27 mouse cellular contexts compared by ENCODE assay signal in the genomic region with DNA sequence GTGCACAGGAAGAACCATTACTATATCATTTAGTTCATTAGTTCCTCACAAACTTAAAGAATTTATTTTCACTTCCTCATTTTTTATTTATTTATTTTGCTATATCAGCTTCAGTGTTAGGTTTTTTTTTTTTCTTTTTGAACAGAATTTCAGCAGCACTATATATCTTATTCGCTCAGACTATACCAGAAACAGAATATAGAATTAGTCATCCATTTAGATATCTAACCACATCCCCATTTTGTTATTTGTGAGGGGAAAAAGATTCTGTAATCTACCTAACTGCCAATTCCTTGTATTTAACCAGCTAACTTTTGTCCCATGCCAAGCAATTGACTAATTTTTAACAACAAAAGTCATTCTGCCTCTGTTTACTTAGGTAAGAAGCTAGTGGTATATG.
"Had no signal": no experiment of that assay in that cellular context is flagged by ENCODE, and none has a peak within 500 bp of the region (broad histone marks: within the 10 kb centered on the region; RNA-seq: fewer than 3 reads in every experiment).

No protein-coding gene starts in this region.

- H3K27ac ChIP-seq: limb, embryonic 10.5 days; limb, embryonic 12.5 days; limb, embryonic 13.5 days; limb, embryonic 15.5 days; liver, embryonic 12.5 days; liver, embryonic 13.5 days; liver, embryonic 14.5 days; liver, embryonic 15.5 days; lung, embryonic 15.5 days; macrophage; midbrain, embryonic 10.5 days; midbrain, embryonic 12.5 days; midbrain, embryonic 13.5 days; midbrain, embryonic 15.5 days; neural tube, embryonic 12.5 days had no signal

- H3K4me3 ChIP-seq: limb, embryonic 10.5 days; limb, embryonic 12.5 days; limb, embryonic 13.5 days; limb, embryonic 15.5 days; liver, embryonic 12.5 days; liver, embryonic 13.5 days; liver, embryonic 15.5 days; lung, embryonic 15.5 days; megakaryocyte, embryonic 14.5 days; midbrain, embryonic 10.5 days; midbrain, embryonic 12.5 days; midbrain, embryonic 13.5 days; midbrain, embryonic 15.5 days; myocyte; neural tube, embryonic 12.5 days had no signal

- H3K27me3 ChIP-seq: limb, embryonic 12.5 days; limb, embryonic 13.5 days; limb, embryonic 15.5 days; liver, embryonic 12.5 days; liver, embryonic 13.5 days; liver, embryonic 15.5 days; lung, embryonic 15.5 days; megakaryocyte, embryonic 14.5 days; midbrain, embryonic 12.5 days; midbrain, embryonic 13.5 days; midbrain, embryonic 15.5 days; neural tube, embryonic 12.5 days had no signal

- DNase-seq: left cerebral cortex, postnatal 4 days; liver; liver, embryonic 13.5 days; liver, postnatal 0 days; lung, adult 18-20 months; lung, adult 2 months; lung, embryonic 14.5 days; lung, postnatal 10 days; lung, postnatal 14 days; lung, postnatal 4 days; midbrain, embryonic 14.5 days had no signal

- H3K4me1 ChIP-seq: limb, embryonic 10.5 days; limb, embryonic 12.5 days; limb, embryonic 13.5 days; limb, embryonic 15.5 days; liver, embryonic 12.5 days; liver, embryonic 13.5 days; liver, embryonic 15.5 days; lung, embryonic 15.5 days; megakaryocyte, embryonic 14.5 days; midbrain, embryonic 10.5 days; midbrain, embryonic 12.5 days; midbrain, embryonic 13.5 days; midbrain, embryonic 15.5 days; neural tube, embryonic 12.5 days had no signal

- H3K9ac ChIP-seq: limb, embryonic 12.5 days; limb, embryonic 13.5 days; limb, embryonic 15.5 days; liver, embryonic 12.5 days; liver, embryonic 13.5 days; liver, embryonic 14.5 days; liver, embryonic 15.5 days; liver, postnatal 0 days; lung, embryonic 14.5 days; lung, embryonic 15.5 days; midbrain, embryonic 12.5 days; midbrain, embryonic 13.5 days; midbrain, embryonic 15.5 days; neural tube, embryonic 12.5 days had no signal

- H3K36me3 ChIP-seq: limb, embryonic 10.5 days; limb, embryonic 12.5 days; limb, embryonic 13.5 days; limb, embryonic 15.5 days; liver, embryonic 12.5 days; liver, embryonic 13.5 days; liver, embryonic 15.5 days; lung, embryonic 15.5 days; midbrain, embryonic 10.5 days; midbrain, embryonic 12.5 days; midbrain, embryonic 13.5 days; neural tube, embryonic 12.5 days had no signal

- H3K9me3 ChIP-seq: limb, embryonic 10.5 days; limb, embryonic 13.5 days; limb, embryonic 15.5 days; liver, embryonic 12.5 days; liver, embryonic 13.5 days; liver, embryonic 15.5 days; lung, embryonic 15.5 days; megakaryocyte, embryonic 14.5 days; midbrain, embryonic 15.5 days had no signal
